Mouse (Mus musculus) liver, embryonic 18 days (tissue): ENCODE results near the gene T2. TPM values are rescaled to one million over a fixed set of nuclear protein-coding genes. Genes with fewer than 3 reads are reported as not detected.

Experiments
- polyA plus RNA-seq: library from polyadenylated mRNA; depleted of rRNA; stranded (reverse); fragments of >200 nt; gene quantifications from 2 replicates; pipeline ENCODE4 v1.2.3, GENCODE M21; 2012; rRNA removed

The T2 gene
- polyA plus RNA-seq = 0.02 TPM in 1 of 2 replicates, not detected in the other

GRCm38 (mm10) chr17:8355692-8356091 lies at the start of gene T2:
TSS of gene T2 (plus strand) at chr17:8355992.

DNA sequence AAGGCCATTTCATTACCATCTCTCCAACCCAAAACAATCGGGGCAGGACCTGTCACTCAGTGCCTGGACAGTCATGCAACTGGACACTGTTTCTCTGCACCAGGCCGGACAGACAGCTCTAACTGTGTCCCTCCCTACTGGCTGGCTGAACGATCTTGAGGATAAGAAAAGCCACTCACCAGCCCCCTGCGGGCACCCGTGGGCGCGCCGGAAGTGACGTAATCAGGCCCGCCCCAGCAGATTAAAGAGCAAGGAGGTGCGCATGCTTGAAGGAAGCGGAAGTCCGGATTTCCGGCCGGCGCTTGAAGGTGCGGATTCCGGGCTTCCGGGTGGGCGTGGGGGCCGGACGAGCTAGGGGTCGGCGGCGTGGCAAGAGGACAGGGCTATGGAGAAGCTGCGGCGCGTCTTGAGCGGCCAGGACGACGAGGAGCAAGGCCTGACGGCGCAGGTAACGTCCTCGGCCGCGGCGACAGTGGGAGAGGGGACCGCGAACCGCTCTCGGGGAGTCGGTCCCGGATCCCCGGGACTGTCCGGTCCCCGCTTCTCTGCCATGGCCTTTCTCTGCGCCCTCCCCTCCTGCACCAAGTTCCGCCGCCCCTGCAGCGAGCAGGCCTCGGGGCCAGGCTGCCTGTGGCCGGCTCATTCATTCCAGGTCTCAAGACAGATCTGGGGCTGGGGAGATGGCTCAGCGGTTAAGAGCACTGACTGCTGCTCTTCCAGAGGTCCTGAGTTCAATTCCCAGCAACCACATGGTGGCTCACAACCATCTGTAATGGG lies 44.8 kb upstream of the T2 start, which contains the start of gene Sft2d1:
Gene Sft2d1 (plus strand): TSS at position 265 of the 777 bp plus-strand sequence.

DNA sequence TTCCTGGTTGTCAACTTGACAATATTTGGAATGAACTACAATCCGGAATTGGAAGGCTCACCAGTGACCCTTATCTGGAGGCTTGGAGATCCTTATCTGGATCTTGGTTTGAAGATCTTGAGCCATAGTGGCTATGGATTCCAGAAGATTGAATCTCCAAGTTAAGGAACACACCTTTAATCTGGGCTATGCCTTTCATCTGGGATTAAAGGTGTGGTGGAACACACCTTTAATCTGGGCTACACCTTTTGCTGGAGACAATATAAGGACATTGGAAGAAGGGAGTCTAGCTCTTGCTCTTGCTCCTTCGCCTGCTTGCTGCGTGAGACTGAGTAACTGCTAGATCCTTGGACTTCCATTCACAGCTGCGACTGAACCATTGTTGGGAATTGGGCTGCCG lies 18.6 kb upstream of the T2 start, which contains the start of gene Prr18:
Gene Prr18 (plus strand): TSS at position 301 of the 400 bp plus-strand sequence.

GRCm38 (mm10) chr17:8433978-8434960 lies 78.5 kb downstream of the T2 start, which contains the start of gene T:
TSS of gene T (plus strand) at chr17:8434423.

Other genes starting within 250 kb of the T2 start
- gene Gm49673, start 208.2 kb upstream of the T2 start, polyA plus RNA-seq = 0.08 and 0.14 TPM in 2 replicates
- 23.4 and 26.2 TPM in 2 replicates for gene Rnaset2a, start 207.9 kb upstream of the T2 start, polyA plus RNA-seq
- 4.3 and 4.6 TPM in 2 replicates for gene Fgfr1op, start 190.5 kb upstream of the T2 start, polyA plus RNA-seq
- gene Ccr6, start 119.9 kb upstream of the T2 start, polyA plus RNA-seq = 0.05 and 0.06 TPM in 2 replicates
- 398 and 535 TPM in 2 replicates for gene Mpc1, start 73.1 kb upstream of the T2 start, polyA plus RNA-seq
- gene Sft2d1, start 44.9 kb upstream of the T2 start, polyA plus RNA-seq = 63.7 and 64.1 TPM in 2 replicates
- 0.06 and 0.07 TPM in 2 replicates for gene Prr18, start 18.5 kb upstream of the T2 start, polyA plus RNA-seq
- not detected in 2 replicates for gene T, start 78.4 kb downstream of the T2 start, polyA plus RNA-seq
- gene Pde10a, start 169.4 kb downstream of the T2 start, polyA plus RNA-seq = 0.88 and 1.1 TPM in 2 replicates
- not detected in 2 replicates for gene Gm17087, start 211.0 kb downstream of the T2 start, polyA plus RNA-seq